Mouse (Mus musculus) neural tube, embryonic 12.5 days (tissue): ENCODE measurements at regions not wholly inside any gene's neighbourhood (a gene's known extent, or its start where the extent isn't known, plus 50 kb on each side); places are given as distances from the start of the nearest gene placed in this dataset.

ENCODE experiments used
- ATAC-seq: fragments of 200-750 bp; cut with Nextera tagmentation; 2 replicates; pipeline ENCODE4 v1.8.0; 2017; ENCODE audit warnings: low read depth, mild to moderate bottlenecking, moderate TSS enrichment, moderate library complexity; ENCODE audit not compliant: low FRiP score
- H3K27ac ChIP-seq: fragments of 300-500 bp; sonication (generic); 2 replicates; pipeline ENCODE4 v1.5.1; 2016
- H3K27me3 ChIP-seq: fragments of 300-500 bp; sonication (generic); replicated peaks from 2 replicates; pipeline ENCODE4 v1.6.1; 2016; ENCODE audit warnings: mild to moderate bottlenecking
- H3K36me3 ChIP-seq: fragments of 300-500 bp; sonication (generic); 2 replicates; pipeline ENCODE4 v1.6.1; 2016; ENCODE audit warnings: mild to moderate bottlenecking
- H3K4me1 ChIP-seq: fragments of 300-500 bp; sonication (generic); 2 replicates; pipeline ENCODE4 v1.6.1; 2016
- H3K4me2 ChIP-seq: fragments of 300-500 bp; sonication (generic); replicated peaks from 2 replicates; pipeline ENCODE4 v1.6.1; 2016; ENCODE audit warnings: mild to moderate bottlenecking
- H3K4me3 ChIP-seq: fragments of 300-500 bp; sonication (generic); 2 replicates; pipeline ENCODE4 v1.5.1; 2016
- H3K9ac ChIP-seq: fragments of 300-500 bp; sonication (generic); 2 replicates; pipeline ENCODE4 v1.6.1; 2016; ENCODE audit warnings: mild to moderate bottlenecking
- H3K9me3 ChIP-seq: fragments of 300-500 bp; sonication (generic); 2 replicates; pipeline ENCODE4 v1.6.1; 2016; ENCODE audit warnings: mild to moderate bottlenecking
- WGBS: fragments of 180-500 bp; shearing (Covaris S2); methylation state at CpG from one replicate; pipeline ENCODE4 v1.1.7; 2016; 5-methylcytosine and 5-hydroxymethylcytosine counted together

DNA sequence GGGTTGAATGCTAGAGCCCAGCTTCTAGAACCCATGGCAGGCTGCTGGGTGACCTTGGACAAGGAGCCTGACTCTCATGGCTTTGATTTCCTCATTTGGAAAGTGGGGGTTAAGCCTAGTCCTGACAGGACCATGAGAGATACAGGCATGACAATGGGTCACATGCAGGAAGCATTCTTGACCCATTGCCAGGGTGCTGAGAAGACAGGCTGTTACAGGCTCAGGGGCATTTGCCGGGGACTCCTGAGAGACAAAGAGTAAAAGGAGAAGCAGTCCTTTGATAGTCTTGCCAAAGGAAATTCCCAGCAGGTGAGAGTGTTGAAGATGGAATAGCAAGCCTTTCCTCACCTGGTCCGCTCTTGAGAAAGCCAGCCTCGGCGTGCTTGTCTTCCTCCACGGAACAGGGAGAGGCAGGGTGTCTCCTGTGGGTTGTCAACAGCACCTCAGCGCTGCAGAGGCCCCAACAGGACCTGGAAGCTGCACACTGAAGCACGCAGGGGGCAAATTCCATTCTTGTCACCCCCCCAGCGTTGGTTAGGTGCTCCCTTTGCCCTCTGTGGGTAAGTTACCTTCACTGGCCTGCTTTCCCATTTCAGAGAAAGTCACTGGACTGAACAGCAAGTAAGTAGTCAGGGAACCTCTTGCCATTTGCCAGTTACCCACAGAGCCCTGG lies 1239.3 kb upstream of the A1bg start:
- H3K4me1 ChIP-seq = no peaks in the 10 kb centered on the region
- no peak overlapping the region for H3K4me2 ChIP-seq
- ATAC-seq = no peak

DNA sequence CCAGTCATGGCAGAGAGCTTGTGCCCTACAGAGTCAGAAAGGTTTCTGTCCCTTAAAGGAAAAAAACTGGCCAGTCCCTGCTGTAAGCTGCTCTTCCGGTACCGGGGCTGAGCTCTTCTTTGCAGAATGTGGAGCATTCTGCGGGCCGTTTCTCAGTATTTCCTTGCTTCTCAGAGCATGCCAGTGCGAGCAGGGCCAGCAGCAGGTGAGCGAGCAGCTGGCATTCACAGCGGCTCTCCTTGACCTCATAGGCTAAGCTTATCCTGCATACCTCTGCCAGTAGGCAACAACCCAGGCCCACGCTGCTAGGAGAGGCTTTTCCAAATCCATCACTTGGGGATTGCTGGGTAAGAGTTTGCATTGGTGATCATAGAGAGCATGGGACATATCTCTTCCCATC lies 1238.2 kb upstream of the A1bg start:
- H3K27ac ChIP-seq = no peak overlapping the region
- no peak overlapping the region for H3K9ac ChIP-seq
- WGBS = 93% methylated on average over 8 of the region's 8 CpGs
- H3K4me2 ChIP-seq = no peak overlapping the region
- H3K9me3 ChIP-seq = no peaks in the 10 kb centered on the region
- no peak overlapping the region for H3K4me3 ChIP-seq
- H3K27me3 ChIP-seq = no peaks in the 10 kb centered on the region
- ATAC-seq = no peak
- no peaks in the 10 kb centered on the region for H3K4me1 ChIP-seq
- no peaks in the 10 kb centered on the region for H3K36me3 ChIP-seq

More for the DNA sequence above, 1239.3 kb upstream of the A1bg start:
- Histone ChIP-seq H3K9me3 (no peaks in the 10 kb centered on the region), H3K27me3 (no peaks in the 10 kb centered on the region), H3K4me3 (no peak overlapping the region), H3K9ac (no peak overlapping the region), H3K36me3 (no peaks in the 10 kb centered on the region), H3K27ac (no peak overlapping the region)
- 74% methylated on average over 8 of the region's 8 CpGs for WGBS

GRCm38 (mm10) chr15:62158875-62159675 lies 1236.3 kb upstream of the A1bg start:
- Histone ChIP-seq H3K27me3 (no peaks in the 10 kb centered on the region), H3K9me3 (no peaks in the 10 kb centered on the region), H3K36me3 (no peaks in the 10 kb centered on the region), H3K4me2 (no peak overlapping the region), H3K9ac (no peak overlapping the region), H3K4me1 (no peaks in the 10 kb centered on the region), H3K27ac (no peak overlapping the region), H3K4me3 (no peak overlapping the region)
- WGBS = 84% methylated on average over 8 of the region's 8 CpGs
- no peak for ATAC-seq

- no peaks in the 10 kb centered on the region for H3K9me3 ChIP-seq
- no peak overlapping the region for H3K4me3 ChIP-seq
- H3K4me2 ChIP-seq = no peak overlapping the region
- H3K27me3 ChIP-seq = no peaks in the 10 kb centered on the region
- ATAC-seq = no peak
- no peaks in the 10 kb centered on the region for H3K4me1 ChIP-seq
- H3K9ac ChIP-seq = no peak overlapping the region
- H3K27ac ChIP-seq = no peak overlapping the region
- 92% methylated on average over 7 of the region's 7 CpGs for WGBS
- H3K36me3 ChIP-seq = no peaks in the 10 kb centered on the region
Observed at GRCm38 (mm10) chr15:62157200-62158033, 1234.6 kb upstream of the A1bg start.

DNA sequence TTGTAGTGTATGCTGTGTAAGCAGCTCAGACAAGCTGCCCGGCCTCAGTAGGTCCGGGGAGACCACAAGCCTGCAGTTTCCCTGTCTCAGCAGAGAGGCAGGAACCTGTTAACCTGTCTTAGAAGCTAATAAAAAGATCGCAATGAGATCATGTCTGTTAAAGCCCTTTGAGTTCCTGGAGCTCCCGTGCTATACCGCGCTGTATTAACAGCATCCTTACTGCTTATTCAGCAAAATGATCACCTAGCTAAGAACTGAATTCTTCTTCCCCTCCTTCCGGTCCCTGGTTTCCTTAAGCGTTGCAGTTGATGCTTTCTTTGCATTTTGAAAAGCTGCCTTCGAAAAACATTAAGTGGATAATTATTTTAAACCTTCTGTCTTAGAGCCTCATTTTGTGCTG lies 1230.4 kb upstream of the A1bg start:
- Histone ChIP-seq H3K27ac (no peak overlapping the region), H3K4me2 (no peak overlapping the region), H3K36me3 (no peaks in the 10 kb centered on the region), H3K27me3 (no peaks in the 10 kb centered on the region), H3K9ac (no peak overlapping the region), H3K9me3 (no peaks in the 10 kb centered on the region), H3K4me3 (no peak overlapping the region), H3K4me1 (no peaks in the 10 kb centered on the region)
- WGBS = 71% methylated on average over 9 of the region's 9 CpGs
- ATAC-seq = no peak

DNA sequence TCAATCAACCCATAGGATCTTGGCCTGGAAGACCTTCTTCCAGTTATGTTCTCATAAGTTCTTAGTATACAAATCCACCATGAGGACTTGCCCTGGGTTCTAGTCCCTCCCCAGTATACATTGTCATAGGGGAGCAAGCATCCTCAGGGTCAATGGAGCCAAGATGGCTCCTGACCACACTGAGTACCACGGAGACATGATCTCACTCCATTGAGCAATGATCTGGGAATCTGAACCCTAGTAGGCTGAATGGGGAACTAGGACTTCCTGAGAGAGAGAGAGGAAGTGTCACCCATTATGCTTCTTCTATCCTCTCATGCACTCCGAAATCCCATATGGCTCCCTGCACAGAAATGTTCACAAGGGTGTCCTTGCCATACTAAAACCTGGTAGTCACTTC lies 1229.3 kb upstream of the A1bg start:
- Histone ChIP-seq H3K4me2 (no peak overlapping the region), H3K4me1 (peaks cover 6% of the 10 kb centered on the region), H3K4me3 (no peak overlapping the region), H3K9me3 (no peaks in the 10 kb centered on the region), H3K36me3 (no peaks in the 10 kb centered on the region), H3K9ac (no peak overlapping the region), H3K27me3 (no peaks in the 10 kb centered on the region), H3K27ac (no peak overlapping the region)
- WGBS = 96% methylated on average over 2 of the region's 2 CpGs
- ATAC-seq = no peak

GRCm38 (mm10) chr15:62151690-62152089 lies 1228.9 kb upstream of the A1bg start:
- no peak overlapping the region for H3K4me3 ChIP-seq
- H3K4me2 ChIP-seq = no peak overlapping the region
- H3K27me3 ChIP-seq = no peaks in the 10 kb centered on the region
- no peak for ATAC-seq
- H3K9ac ChIP-seq = no peak overlapping the region
- no peaks in the 10 kb centered on the region for H3K36me3 ChIP-seq
- H3K9me3 ChIP-seq = no peaks in the 10 kb centered on the region
- peaks cover 6% of the 10 kb centered on the region for H3K4me1 ChIP-seq
- WGBS = 95% methylated on average over 3 of the region's 3 CpGs
- no peak overlapping the region for H3K27ac ChIP-seq

DNA sequence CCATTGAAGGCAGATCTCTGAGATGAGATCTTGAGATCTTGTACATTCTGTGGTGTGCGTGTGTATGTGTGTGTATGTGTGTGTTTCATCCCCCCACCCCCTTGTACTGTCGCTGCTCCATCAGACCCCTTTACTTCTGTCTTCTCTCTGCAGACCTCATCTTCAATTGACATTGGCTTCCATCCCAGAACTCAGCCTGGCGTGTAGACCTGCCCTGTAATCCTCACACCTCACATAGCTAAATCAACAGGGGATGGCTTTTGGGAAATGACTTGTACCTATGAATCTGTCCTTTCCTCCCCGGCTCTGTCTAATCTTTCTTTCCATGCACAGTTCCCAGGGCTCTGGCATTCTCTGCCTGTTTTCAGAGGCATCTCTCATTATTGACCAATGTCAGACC lies 1227.5 kb upstream of the A1bg start:
- ATAC-seq = no peak
- Histone ChIP-seq H3K9me3 (no peaks in the 10 kb centered on the region), H3K4me1 (peaks cover 6% of the 10 kb centered on the region), H3K36me3 (no peaks in the 10 kb centered on the region), H3K27me3 (no peaks in the 10 kb centered on the region), H3K9ac (no peak overlapping the region), H3K4me2 (no peak overlapping the region), H3K4me3 (no peak overlapping the region), H3K27ac (no peak overlapping the region)
- WGBS = 90% methylated on average over 4 of the region's 4 CpGs

GRCm38 (mm10) chr15:62148680-62149237 lies 1225.9 kb upstream of the A1bg start:
- H3K4me3 ChIP-seq = no peak overlapping the region
- 90% methylated on average over 10 of the region's 10 CpGs for WGBS
- ATAC-seq = no peak

GRCm38 (mm10) chr15:62147343-62147953 lies 1224.6 kb upstream of the A1bg start:
- peaks cover 6% of the 10 kb centered on the region for H3K4me1 ChIP-seq
- ATAC-seq = no peak
- H3K4me2 ChIP-seq = no peak overlapping the region
- no peak overlapping the region for H3K27ac ChIP-seq
- no peaks in the 10 kb centered on the region for H3K9me3 ChIP-seq
- no peak overlapping the region for H3K9ac ChIP-seq
- WGBS = 10% methylated on average over 5 of the region's 5 CpGs
- H3K4me3 ChIP-seq = no peak overlapping the region
- H3K27me3 ChIP-seq = no peaks in the 10 kb centered on the region
- no peaks in the 10 kb centered on the region for H3K36me3 ChIP-seq

More at GRCm38 (mm10) chr15:62148680-62149237, 1225.9 kb upstream of the A1bg start:
- H3K4me2 ChIP-seq = no peak overlapping the region
- H3K36me3 ChIP-seq = no peaks in the 10 kb centered on the region
- H3K9me3 ChIP-seq = no peaks in the 10 kb centered on the region
- peaks cover 6% of the 10 kb centered on the region for H3K4me1 ChIP-seq
- no peak overlapping the region for H3K27ac ChIP-seq
- H3K9ac ChIP-seq = no peak overlapping the region
- H3K27me3 ChIP-seq = no peaks in the 10 kb centered on the region

DNA sequence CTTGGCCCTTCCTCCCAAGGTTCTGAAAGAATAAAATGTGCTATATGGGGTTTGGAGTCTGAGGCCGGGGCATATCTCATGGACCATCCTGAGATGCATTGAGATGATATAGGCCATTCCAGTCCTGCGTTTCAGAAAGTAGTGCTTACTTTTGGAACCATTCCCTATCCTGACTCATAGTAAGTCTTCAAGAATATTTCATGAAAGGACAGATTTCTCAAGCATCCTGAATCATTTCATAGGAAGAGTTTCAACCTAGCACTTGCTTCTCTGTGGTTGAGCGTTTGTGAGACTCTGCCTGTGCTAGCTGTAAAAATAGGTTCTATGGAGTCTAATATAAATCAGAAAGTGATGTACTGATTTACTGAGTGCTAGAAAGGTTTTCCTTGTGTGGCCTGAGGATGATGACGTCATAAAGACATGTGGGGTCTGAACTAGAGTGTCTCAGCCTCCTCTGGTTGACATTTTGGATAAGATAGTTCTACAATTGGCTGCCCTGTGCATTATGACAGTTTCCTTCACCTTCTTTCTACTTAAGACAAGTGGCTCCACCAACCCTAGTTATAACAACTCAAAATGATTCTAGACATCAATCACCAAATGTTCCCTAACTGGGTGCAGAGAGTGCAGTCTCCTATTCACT lies 1223.0 kb upstream of the A1bg start:
- H3K9ac ChIP-seq = no peak overlapping the region

More for the DNA sequence above, 1223.0 kb upstream of the A1bg start:
- Histone ChIP-seq H3K9me3 (no peaks in the 10 kb centered on the region), H3K36me3 (no peaks in the 10 kb centered on the region), H3K4me3 (no peak overlapping the region), H3K4me2 (no peak overlapping the region), H3K27ac (no peak overlapping the region), H3K4me1 (peaks cover 6% of the 10 kb centered on the region), H3K27me3 (no peaks in the 10 kb centered on the region)
- 92% methylated on average over 4 of the region's 4 CpGs for whole genome bisulfite sequencing
- ATAC-seq = no peak
